Mouse (Mus musculus) ES-E14 (cell line): ENCODE results near the gene Nmt1.

ENCODE experiments used
- CHD2 ChIP-seq: IDR thresholded peaks from 2 replicates; pipeline ENCODE4 v1.6.1; 2014; ENCODE audit warnings: mild to moderate bottlenecking, low read depth, low read length, inconsistent platforms
- HCFC1 ChIP-seq: IDR thresholded peaks from 2 replicates; pipeline ENCODE4 v1.6.1; 2012; ENCODE audit warnings: low read length, inconsistent platforms, borderline replicate concordance; ENCODE audit not compliant: insufficient read depth
- MAFK ChIP-seq: IDR thresholded peaks from 2 replicates; pipeline ENCODE4 v1.6.1; 2014; ENCODE audit warnings: mild to moderate bottlenecking, low read depth, low read length, inconsistent platforms; ENCODE audit not compliant: insufficient read depth
- ZNF384 ChIP-seq: IDR thresholded peaks from 2 replicates; pipeline ENCODE4 v1.6.1; 2012; ENCODE audit warnings: low read depth, low read length, inconsistent platforms

DNA sequence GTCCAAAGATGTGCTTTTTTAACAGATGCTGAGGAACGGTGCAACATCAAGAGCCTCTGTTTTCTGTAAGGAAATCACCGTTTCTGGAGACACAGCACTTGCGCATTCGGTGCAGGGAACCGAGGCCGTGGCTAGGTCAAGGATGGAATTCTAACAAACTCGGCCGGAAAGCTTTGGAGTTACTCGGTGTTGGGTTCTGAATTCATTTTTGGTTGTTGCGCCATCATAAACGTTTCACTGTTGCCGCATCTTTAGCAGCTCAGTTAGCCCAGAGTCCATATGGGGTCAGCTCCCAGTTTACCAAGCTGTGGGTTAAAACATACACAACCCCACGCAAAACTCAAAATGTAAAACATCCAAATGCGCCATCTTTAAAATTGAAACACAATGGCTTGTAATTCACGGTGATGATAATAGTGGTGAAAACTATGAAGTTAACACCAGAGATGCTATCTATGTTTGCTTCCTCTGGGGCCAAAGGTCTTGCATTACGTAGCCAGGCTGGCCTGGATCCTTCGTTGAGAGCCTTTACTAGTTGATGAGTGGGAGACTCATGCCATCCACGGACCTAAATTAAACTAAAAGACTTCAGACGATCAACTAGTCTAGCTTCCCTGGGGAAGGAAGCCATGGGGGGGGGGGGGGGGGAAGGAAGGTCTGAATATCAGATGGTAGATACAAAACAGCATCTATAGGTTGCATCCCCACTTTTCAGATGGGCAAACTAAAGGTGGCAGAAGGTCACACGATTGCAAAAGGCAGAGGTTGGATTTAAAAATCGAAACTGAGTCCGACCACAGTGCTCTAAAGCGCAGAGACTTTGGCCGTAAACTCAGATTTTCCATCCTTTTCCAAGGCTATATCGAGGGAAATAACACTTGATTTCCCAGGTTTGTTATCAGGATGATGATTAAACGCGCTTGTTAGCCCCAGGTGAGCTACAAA is 11.8 kb upstream of the Nmt1 start:
- TF ChIP-seq ZNF384 (no peak), MAFK (no peak), CHD2 (no peak), HCFC1 (no peak)
